Mouse (Mus musculus) splenic B cell, adult 2 months (primary cell): ENCODE measurements around the gene Gls.

Source experiments
- DNase-seq: peaks from one replicate; pipeline ENCODE4 v3.0.0-alpha.2; 2011; ENCODE audit warnings: low read depth, low spot score
- H3K27me3 ChIP-seq: 2 replicates; pipeline ENCODE4 v1.6.1; 2012; ENCODE audit warnings: mild to moderate bottlenecking, low read length, moderate library complexity, mixed read lengths; ENCODE audit not compliant: control insufficient read depth, poor library complexity, insufficient read depth, severe bottlenecking
- H3K36me3 ChIP-seq: 2 replicates; pipeline ENCODE4 v1.6.1; 2012; ENCODE audit warnings: mild to moderate bottlenecking, low read length, moderate library complexity, mixed read lengths; ENCODE audit not compliant: control insufficient read depth, poor library complexity, insufficient read depth, severe bottlenecking

Gene Gls

GRCm38 (mm10) chr1:52233143-52233713 is at the start of gene Gls:
Gls (minus strand) TSS chr1:52233232.
- DNase-seq: peak; percentile 99
- no peaks in the 10 kb centered on the region for H3K27me3 ChIP-seq
- H3K36me3 ChIP-seq: no peaks in the 10 kb centered on the region

DNA sequence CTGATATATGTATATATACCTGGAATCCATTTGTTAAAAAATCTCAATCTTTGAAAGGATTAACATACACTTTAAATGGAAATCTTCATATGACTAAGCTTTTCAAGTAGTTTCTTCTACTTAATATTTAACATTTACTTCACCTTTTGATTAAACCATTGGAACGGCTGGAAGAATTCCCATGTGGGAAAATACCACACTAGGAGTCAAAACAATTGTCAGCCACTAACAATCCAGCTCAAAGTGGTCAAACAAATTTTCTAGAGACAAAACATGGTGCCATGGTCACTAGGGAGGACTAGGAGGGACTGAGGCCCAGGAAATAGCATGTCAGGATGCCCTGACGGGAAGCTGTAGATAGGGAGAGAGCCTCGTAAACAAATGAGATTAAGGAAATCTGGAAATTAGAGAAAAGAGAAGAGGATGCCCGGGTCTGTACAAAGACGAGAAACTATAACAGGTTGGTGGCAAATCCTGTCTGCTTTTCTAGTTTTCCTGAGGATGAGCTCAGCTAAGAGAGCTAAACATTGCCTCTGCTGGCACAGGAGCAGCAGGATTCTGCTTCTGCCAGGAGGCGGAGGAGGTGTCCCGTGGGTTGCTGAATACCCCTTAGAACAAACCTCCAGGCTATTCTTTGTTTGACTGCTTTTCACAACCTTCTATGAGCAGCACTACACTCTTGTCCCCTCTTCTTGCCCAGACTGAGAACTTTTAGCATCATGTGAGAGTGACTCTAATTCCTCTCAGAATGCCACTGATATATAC is 47.0 kb upstream of the Gls start:
- no peak for DNase-seq
- Histone ChIP-seq H3K36me3 (no peaks in the 10 kb centered on the region), H3K27me3 (no peaks in the 10 kb centered on the region)

DNA sequence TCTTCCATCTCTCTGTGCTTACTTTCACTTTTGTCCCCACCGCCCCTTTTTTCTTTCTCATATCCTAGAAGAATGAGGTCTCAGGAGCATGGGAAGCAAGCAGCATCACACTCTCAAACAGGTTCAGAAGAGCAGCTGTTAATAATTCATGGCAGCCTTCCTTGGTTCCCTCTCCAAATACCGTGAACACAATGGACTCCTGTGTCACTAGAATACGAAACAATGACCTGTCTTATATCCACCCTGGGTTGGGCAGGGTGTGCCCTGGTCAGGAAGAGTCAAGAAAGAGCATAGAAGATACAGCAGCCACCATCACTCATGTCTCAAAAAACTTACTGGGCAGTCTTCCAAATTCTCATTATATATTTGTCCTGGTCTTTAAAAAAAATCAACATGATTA is 46.3 kb upstream of the Gls start:
- H3K27me3 ChIP-seq: no peaks in the 10 kb centered on the region
- no peak for DNase-seq
- no peaks in the 10 kb centered on the region for H3K36me3 ChIP-seq

GRCm38 (mm10) chr1:52278073-52278472 is 45.0 kb upstream of the Gls start:
- no peak for DNase-seq

GRCm38 (mm10) chr1:52274210-52274609 is 41.2 kb upstream of the Gls start:
- DNase-seq: peak; percentile 20
- H3K27me3 ChIP-seq: no peaks in the 10 kb centered on the region
- no peaks in the 10 kb centered on the region for H3K36me3 ChIP-seq

More at GRCm38 (mm10) chr1:52278073-52278472, 45.0 kb upstream of the Gls start:
- no peaks in the 10 kb centered on the region for H3K27me3 ChIP-seq
- H3K36me3 ChIP-seq: no peaks in the 10 kb centered on the region

DNA sequence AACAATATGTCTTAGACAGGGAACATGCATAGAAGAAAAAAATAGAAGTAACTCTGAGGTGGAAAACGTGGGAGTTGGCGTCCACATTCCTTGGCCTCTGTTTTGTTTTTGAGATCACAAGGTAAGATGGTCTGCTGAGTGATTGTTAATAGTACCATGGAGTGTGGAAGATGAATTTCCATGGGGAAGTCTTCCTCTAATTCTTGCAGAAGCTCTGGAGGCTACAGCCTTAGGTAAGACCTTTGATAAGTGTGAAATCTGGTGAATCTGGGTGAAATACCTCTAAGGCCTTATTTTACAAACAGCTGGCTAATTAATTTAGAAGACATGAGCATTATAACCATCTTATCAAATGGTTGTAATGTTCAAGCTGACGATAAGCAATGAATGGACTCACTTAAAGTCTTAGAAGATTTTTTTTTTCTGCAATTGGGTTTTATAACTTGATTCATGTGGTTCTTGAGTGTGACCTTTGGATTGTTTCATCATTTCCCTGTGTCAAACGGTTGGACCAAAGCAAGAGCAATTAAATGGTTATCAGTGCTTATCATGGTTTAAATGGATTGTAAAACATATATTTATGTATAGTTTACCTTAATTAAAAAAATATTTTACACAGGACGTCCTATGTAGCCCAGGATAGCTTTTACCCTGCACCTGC is 39.1 kb upstream of the Gls start:
- Histone ChIP-seq H3K27me3 (no peaks in the 10 kb centered on the region), H3K36me3 (no peaks in the 10 kb centered on the region)
- DNase-seq: no peak

DNA sequence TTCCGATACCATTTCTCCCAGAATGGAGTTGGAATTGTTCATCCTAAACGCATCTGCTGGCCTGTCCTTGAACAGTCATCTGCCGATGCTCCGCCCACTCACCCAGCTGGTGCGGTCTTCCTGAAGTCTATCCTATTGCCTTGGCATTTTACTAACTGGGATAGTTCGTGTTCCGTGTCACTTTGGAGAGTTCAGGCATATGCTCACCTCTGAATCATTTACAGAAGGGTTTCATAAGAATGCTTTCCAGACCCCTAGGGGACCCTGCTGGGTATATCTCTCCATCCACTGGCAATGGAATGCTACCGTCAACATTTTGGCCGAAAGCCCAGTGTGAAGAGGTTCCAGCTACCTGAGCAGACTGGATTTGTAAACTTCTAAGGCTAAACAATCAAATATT is 37.3 kb upstream of the Gls start:
- no peak for DNase-seq
- Histone ChIP-seq H3K36me3 (no peaks in the 10 kb centered on the region), H3K27me3 (no peaks in the 10 kb centered on the region)

DNA sequence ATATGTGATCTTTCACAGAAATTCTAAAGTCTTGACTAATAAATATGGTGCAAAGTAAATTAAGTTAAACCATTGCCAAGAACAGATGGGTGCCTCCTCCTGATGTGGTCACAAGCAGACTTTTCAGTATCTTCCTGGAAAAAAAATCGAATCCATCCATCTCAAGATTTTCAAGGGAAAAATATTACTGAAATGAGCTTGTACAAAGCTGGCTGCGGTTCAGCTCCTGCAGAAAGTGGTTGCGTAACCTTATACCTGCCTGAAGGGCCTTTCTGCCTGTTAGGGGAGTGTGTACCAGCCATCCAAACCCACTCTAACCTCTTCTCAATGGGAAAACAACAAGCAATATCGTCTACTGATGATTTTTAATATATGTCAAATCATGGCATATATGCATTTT is 36.6 kb upstream of the Gls start:
- H3K36me3 ChIP-seq: no peaks in the 10 kb centered on the region
- DNase-seq: no peak
- H3K27me3 ChIP-seq: no peaks in the 10 kb centered on the region

DNA sequence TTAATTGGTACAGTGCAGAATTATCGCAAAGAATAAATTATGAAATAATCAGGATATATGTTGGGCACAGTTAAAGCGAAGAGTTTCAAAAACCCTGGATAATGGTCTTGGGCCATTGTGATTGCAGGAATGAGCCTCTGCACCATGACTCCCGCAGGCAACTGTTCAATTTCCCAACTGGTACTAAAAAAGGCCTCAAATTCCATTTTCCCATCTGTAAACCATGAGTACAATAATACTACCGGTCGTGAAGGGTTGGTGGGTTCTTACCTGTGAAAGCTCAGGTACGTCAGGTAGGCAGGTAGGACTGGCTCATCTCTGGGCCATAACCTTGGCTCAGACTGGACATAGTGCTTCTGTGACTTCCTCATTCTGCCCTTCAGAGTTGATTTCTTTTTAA is 35.0 kb upstream of the Gls start:
- no peaks in the 10 kb centered on the region for H3K36me3 ChIP-seq
- no peak for DNase-seq
- H3K27me3 ChIP-seq: no peaks in the 10 kb centered on the region

DNA sequence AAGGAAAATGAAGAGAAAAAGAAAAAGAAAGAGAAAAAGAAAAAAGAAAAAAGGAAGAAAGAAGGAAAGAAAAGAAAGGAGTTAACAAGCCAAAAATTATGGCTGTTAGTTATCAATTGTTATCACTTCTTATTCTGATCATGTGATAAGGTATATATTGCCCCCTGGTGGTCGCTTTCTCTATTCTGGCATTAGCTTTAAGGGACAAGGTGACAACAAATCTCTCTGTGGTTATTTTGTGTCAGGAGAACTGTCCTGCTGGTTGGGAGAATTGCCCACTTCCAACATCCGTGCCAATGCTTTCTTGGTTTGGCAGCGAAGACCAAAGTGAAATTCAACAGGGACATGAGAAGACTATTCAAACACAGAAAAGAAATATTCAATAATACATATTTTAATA is 34.6 kb upstream of the Gls start:
- no peaks in the 10 kb centered on the region for H3K27me3 ChIP-seq
- DNase-seq: peak; percentile 86
- no peaks in the 10 kb centered on the region for H3K36me3 ChIP-seq

DNA sequence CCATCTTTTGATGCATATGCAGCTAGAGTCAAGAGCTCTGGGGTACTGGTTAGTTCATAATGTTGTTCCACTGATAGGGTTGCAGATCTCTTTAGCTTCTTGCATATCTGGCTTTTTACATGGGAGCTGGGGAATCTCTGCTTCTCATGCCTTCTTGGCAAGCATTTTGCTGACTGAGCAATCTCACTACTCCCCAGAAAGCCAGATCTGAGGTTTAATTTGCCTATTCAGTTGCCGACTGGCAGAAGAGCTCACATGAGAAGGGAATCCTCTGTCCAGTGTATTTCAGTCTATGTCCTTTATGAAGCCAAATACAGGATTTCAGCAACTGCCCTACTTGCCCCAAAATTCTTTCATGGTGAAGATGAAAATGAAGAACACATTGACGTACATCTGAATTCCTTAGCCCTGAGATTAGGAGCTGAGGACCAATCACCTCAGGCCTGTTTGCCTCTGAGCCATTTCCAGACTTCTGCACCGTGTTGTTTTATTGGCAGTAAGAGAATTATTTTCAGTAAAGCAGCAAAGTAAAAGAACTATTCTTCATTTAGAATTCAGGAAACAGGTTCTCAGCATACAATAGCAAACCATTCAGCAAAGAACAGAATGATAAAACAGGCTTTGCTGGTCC is 33.0 kb upstream of the Gls start:
- DNase-seq: no peak
- no peaks in the 10 kb centered on the region for H3K27me3 ChIP-seq
- H3K36me3 ChIP-seq: no peaks in the 10 kb centered on the region

GRCm38 (mm10) chr1:52264290-52264689 is 31.3 kb upstream of the Gls start:
- Histone ChIP-seq H3K36me3 (no peaks in the 10 kb centered on the region), H3K27me3 (no peaks in the 10 kb centered on the region)
- DNase-seq: no peak

- Histone ChIP-seq H3K27me3 (no peaks in the 10 kb centered on the region), H3K36me3 (no peaks in the 10 kb centered on the region)
- DNase-seq: no peak
These were observed 27.5 kb upstream of the Gls start for GRCm38 (mm10) chr1:52260354-52261090.

DNA sequence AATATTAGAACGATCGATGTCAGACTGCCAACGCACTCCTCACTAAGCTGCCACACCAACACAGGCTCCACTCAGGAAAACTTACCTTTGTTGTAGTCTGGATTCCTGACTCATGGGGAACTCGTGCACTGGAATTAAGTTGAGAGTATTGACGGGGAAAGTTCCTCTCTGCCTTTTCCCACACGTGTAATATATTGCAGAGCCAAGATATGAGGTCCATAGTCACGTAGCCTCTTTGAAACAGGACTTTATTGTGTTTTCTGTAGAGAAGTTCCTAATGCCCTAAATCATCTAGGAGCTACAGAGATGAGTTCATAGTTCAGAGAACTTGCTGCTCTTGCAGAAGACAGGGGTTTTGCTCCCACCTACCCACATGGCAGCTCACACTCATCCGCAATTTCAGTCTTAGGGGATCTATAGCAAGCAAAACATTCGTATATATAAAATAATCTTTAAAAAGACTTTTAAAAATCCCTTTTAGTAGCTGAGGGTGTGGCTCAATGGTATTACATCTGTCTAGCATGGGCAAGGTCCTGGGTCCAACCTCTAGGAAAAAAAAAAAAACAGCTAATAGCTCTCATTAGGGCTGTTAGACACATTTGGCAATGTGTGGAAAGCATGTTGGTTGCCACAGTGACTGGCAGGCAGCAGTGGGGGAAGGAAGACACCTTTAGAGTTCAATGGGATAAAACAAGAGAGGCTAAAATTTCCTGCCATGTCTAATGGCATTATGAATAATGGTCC is 25.1 kb upstream of the Gls start:
- H3K36me3 ChIP-seq: no peaks in the 10 kb centered on the region
- no peaks in the 10 kb centered on the region for H3K27me3 ChIP-seq
- no peak for DNase-seq
